Mouse (Mus musculus) limb, embryonic 10.5 days (tissue): ENCODE results near the gene Tph2. TPM values are rescaled to one million over a fixed set of nuclear protein-coding genes. Genes with fewer than 3 reads are reported as not detected.

Source experiments
- DNase-seq: peaks from one replicate; pipeline ENCODE4 v3.0.0-alpha.2; 2017; ENCODE audit warnings: low spot score
- H3K27ac ChIP-seq: fragments of 300-500 bp; sonication (generic); 2 replicates; pipeline ENCODE4 v1.5.1; 2016; ENCODE audit warnings: mild to moderate bottlenecking
- H3K27me3 ChIP-seq: fragments of 300-500 bp; sonication (generic); 2 replicates; pipeline ENCODE4 v1.6.1; 2016; ENCODE audit warnings: low read depth, mild to moderate bottlenecking; ENCODE audit not compliant: poor library complexity, severe bottlenecking
- H3K36me3 ChIP-seq: fragments of 300-500 bp; sonication (generic); 2 replicates; pipeline ENCODE4 v1.6.1; 2016; ENCODE audit warnings: mild to moderate bottlenecking, moderate library complexity
- H3K4me1 ChIP-seq: fragments of 300-500 bp; sonication (generic); 2 replicates; pipeline ENCODE4 v1.6.1; 2016
- H3K4me3 ChIP-seq: fragments of 300-500 bp; sonication (generic); 2 replicates; pipeline ENCODE4 v1.5.1; 2016; ENCODE audit warnings: mild to moderate bottlenecking, moderate library complexity
- H3K9me3 ChIP-seq: fragments of 300-500 bp; sonication (generic); replicated peaks from 2 replicates; pipeline ENCODE4 v1.6.1; 2016; ENCODE audit warnings: mild to moderate bottlenecking
- WGBS: fragments of 180-500 bp; shearing (Covaris S2); methylation state at CpG from one replicate; pipeline ENCODE4 v1.1.7; 2016; 5-methylcytosine and 5-hydroxymethylcytosine counted together
- polyA plus RNA-seq: library from polyadenylated mRNA; unstranded; fragments of >200 nt; fragmentation: Nextera tagmentation; extraction: Ambion mirVana; gene quantifications from 2 replicates; pipeline ENCODE4 v1.2.1, GENCODE M21; 2016

The Tph2 gene
- polyA plus RNA-seq, 1 experiment from 2014 or later, result not detected

DNA sequence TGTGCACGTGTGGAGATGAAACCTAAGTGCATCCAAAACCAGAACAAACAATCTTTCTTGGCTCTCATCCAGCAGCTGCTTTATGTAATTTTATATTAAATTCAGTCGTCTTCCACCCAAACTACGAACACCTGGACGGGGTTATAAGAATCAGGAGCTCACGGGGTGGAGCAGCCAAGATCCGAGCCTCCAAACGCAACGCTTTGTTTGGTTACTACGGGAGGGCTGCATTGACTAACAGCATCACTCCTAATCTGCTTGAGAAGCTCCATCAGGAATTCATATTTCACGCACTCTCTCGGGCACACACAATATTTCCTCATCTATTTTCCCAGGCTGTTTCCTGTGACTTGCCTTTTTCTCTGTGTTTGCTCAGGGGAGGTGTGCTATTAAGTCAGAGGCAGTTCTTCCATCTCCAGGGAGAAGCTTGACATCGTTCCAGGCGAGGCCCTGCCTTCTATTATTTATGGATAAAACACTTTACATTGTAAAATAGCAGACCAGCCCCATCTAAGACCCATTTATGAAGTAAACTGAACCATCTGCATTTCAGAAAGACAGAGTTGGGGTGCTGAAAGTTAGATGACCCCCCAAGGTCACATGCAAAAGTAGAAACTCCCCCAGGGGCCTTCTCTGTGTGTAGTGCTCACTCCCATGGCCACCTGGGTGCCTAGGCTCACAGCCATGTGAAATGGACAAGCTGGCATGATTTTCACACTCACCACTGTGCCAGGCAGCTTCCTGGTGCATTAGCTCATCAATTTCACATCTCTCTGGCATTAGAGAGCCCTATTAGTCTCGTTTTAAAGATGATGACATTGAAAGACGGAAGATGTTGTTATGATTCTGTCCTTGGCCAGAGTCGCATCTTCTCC, 76.9 kb downstream of the Tph2 start:
- no peaks in the 10 kb centered on the region for H3K9me3 ChIP-seq
- H3K4me3 ChIP-seq, result no peak overlapping the region
- H3K27me3 ChIP-seq, result no peaks in the 10 kb centered on the region
- no peaks in the 10 kb centered on the region for H3K36me3 ChIP-seq
- H3K27ac ChIP-seq, result no peak overlapping the region
- no peak for DNase-seq
- H3K4me1 ChIP-seq, result no peaks in the 10 kb centered on the region
- WGBS, result 89% methylated on average over 16 of the region's 16 CpGs

GRCm38 (mm10) chr10:115104175-115104574, 80.6 kb downstream of the Tph2 start:
- Histone ChIP-seq H3K27ac (no peak overlapping the region), H3K4me3 (no peak overlapping the region), H3K9me3 (no peaks in the 10 kb centered on the region), H3K4me1 (no peaks in the 10 kb centered on the region), H3K36me3 (no peaks in the 10 kb centered on the region), H3K27me3 (no peaks in the 10 kb centered on the region)
- DNase-seq, result no peak
- 79% methylated on average over 8 of the region's 8 CpGs for WGBS

- no peaks in the 10 kb centered on the region for H3K9me3 ChIP-seq
- H3K36me3 ChIP-seq, result no peaks in the 10 kb centered on the region
- DNase-seq, result no peak
- WGBS, result 82% methylated on average over 9 of the region's 9 CpGs
- H3K27me3 ChIP-seq, result no peaks in the 10 kb centered on the region
- no peak overlapping the region for H3K27ac ChIP-seq
- no peak overlapping the region for H3K4me3 ChIP-seq
- no peaks in the 10 kb centered on the region for H3K4me1 ChIP-seq
Observed at GRCm38 (mm10) chr10:115099890-115100580, 84.8 kb downstream of the Tph2 start.

DNA sequence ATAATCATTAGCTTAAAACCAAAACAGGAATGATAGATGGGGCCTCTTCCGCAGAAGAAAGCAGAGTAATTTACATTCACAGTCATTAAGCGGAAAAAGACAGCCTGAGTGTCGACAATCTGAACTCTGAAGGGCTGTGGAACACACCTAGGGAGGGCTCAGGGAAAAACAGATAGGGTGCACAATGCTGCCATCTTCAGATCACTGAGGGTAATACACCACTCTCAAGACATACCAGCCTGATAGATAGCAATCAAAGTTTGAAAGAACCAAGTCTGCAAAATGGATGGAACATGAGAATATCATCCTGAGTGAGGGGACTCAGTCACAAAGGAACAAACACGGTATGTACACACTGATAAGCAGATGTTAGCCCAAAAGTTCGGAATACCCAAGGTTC, 87.7 kb downstream of the Tph2 start:
- Histone ChIP-seq H3K4me1 (no peaks in the 10 kb centered on the region), H3K27me3 (no peaks in the 10 kb centered on the region), H3K36me3 (no peaks in the 10 kb centered on the region), H3K4me3 (no peak overlapping the region), H3K9me3 (no peaks in the 10 kb centered on the region), H3K27ac (no peak overlapping the region)
- DNase-seq, result peak; percentile 52
- WGBS, result 16% methylated on average over 5 of the region's 5 CpGs

GRCm38 (mm10) chr10:115096191-115096590, 88.6 kb downstream of the Tph2 start:
- Histone ChIP-seq H3K27ac (no peak overlapping the region), H3K9me3 (no peaks in the 10 kb centered on the region), H3K4me3 (no peak overlapping the region), H3K4me1 (no peaks in the 10 kb centered on the region), H3K27me3 (no peaks in the 10 kb centered on the region), H3K36me3 (no peaks in the 10 kb centered on the region)
- DNase-seq, result no peak
- WGBS, result 89% methylated on average over 1 of the region's 1 CpGs

DNA sequence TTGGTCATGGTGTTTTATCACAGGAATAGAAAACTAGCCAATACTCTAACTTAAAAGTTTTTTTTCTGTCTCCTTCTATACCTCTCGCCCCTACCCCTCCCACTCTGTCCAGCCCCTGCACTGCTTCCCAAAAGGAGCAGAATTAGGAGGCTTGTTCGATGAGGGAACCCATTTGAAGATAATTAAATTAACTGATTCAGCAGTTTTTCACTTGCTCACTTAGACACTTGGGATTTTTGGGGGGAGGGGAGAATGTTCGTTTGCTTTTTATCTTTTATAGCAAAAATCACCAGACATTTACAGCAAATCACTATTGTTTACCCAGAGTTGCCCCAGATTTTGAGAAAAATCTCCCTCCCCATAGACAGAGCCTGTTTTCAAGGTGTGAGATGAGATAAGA, 106.6 kb downstream of the Tph2 start:
- no peak overlapping the region for H3K4me3 ChIP-seq
- no peaks in the 10 kb centered on the region for H3K4me1 ChIP-seq
- H3K9me3 ChIP-seq, result no peaks in the 10 kb centered on the region
- no peak overlapping the region for H3K27ac ChIP-seq
- H3K27me3 ChIP-seq, result no peaks in the 10 kb centered on the region
- 85% methylated on average over 3 of the region's 3 CpGs for WGBS
- H3K36me3 ChIP-seq, result no peaks in the 10 kb centered on the region
- no peak for DNase-seq

- WGBS, result 88% methylated on average over 8 of the region's 8 CpGs
- Histone ChIP-seq H3K36me3 (no peaks in the 10 kb centered on the region), H3K9me3 (no peaks in the 10 kb centered on the region), H3K27ac (no peak overlapping the region), H3K4me1 (no peaks in the 10 kb centered on the region), H3K27me3 (no peaks in the 10 kb centered on the region), H3K4me3 (no peak overlapping the region)
- no peak for DNase-seq
Observed at GRCm38 (mm10) chr10:115069123-115069911, 115.5 kb downstream of the Tph2 start.

GRCm38 (mm10) chr10:115063936-115064335, 120.9 kb downstream of the Tph2 start:
- Histone ChIP-seq H3K27me3 (no peaks in the 10 kb centered on the region), H3K4me3 (no peak overlapping the region), H3K9me3 (no peaks in the 10 kb centered on the region), H3K27ac (no peak overlapping the region), H3K36me3 (no peaks in the 10 kb centered on the region), H3K4me1 (no peaks in the 10 kb centered on the region)
- no peak for DNase-seq
- WGBS, result 87% methylated on average over 7 of the region's 7 CpGs

- 72% methylated on average over 2 of the region's 2 CpGs for WGBS
- no peak for DNase-seq
- no peaks in the 10 kb centered on the region for H3K9me3 ChIP-seq
- H3K27ac ChIP-seq, result no peak overlapping the region
- no peaks in the 10 kb centered on the region for H3K27me3 ChIP-seq
- H3K4me1 ChIP-seq, result no peaks in the 10 kb centered on the region
- no peaks in the 10 kb centered on the region for H3K36me3 ChIP-seq
- no peak overlapping the region for H3K4me3 ChIP-seq
Observed at GRCm38 (mm10) chr10:115061498-115061897, 123.3 kb downstream of the Tph2 start.

- Histone ChIP-seq H3K4me1 (no peaks in the 10 kb centered on the region), H3K27ac (no peak overlapping the region), H3K27me3 (no peaks in the 10 kb centered on the region), H3K9me3 (no peaks in the 10 kb centered on the region), H3K36me3 (no peaks in the 10 kb centered on the region), H3K4me3 (no peak overlapping the region)
- WGBS, result 87% methylated on average over 7 of the region's 7 CpGs
- no peak for DNase-seq
Observed at GRCm38 (mm10) chr10:115060759-115061158, 124.1 kb downstream of the Tph2 start.

- 63% methylated on average over 4 of the region's 4 CpGs for WGBS
- no peak overlapping the region for H3K27ac ChIP-seq
Observed at GRCm38 (mm10) chr10:115051602-115052001, 133.2 kb downstream of the Tph2 start.

DNA sequence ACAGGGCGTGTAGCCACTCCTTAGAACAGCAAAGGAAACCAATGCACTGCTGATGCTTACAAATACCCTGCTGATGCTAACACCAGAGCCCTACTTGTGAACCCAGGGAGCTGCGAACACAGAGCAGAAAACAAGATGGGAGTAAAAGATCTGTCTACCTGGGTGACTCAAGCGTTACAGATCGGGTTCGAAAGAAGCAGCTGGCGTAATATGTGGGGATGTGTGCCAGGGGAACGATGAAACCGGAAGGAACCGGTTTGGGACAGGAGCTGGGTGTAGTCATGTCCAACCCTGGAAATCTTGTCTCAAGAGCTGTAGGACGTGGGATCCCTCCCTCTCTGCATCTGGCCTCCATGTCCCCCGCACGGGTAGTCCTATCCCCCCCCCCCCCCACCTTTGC, 134.1 kb downstream of the Tph2 start:
- no peaks in the 10 kb centered on the region for H3K36me3 ChIP-seq
- no peaks in the 10 kb centered on the region for H3K4me1 ChIP-seq
- no peaks in the 10 kb centered on the region for H3K27me3 ChIP-seq
- H3K27ac ChIP-seq, result no peak overlapping the region
- no peak for DNase-seq
- 91% methylated on average over 10 of the region's 12 CpGs for WGBS
- H3K4me3 ChIP-seq, result no peak overlapping the region
- no peaks in the 10 kb centered on the region for H3K9me3 ChIP-seq

More at GRCm38 (mm10) chr10:115051602-115052001, 133.2 kb downstream of the Tph2 start:
- Histone ChIP-seq H3K9me3 (no peaks in the 10 kb centered on the region), H3K36me3 (no peaks in the 10 kb centered on the region), H3K4me3 (no peak overlapping the region), H3K4me1 (no peaks in the 10 kb centered on the region), H3K27me3 (no peaks in the 10 kb centered on the region)
- no peak for DNase-seq

GRCm38 (mm10) chr10:115050178-115050577, 134.6 kb downstream of the Tph2 start:
- Histone ChIP-seq H3K4me1 (no peaks in the 10 kb centered on the region), H3K27ac (no peak overlapping the region), H3K27me3 (no peaks in the 10 kb centered on the region), H3K9me3 (no peaks in the 10 kb centered on the region), H3K4me3 (no peak overlapping the region), H3K36me3 (no peaks in the 10 kb centered on the region)
- 79% methylated on average over 8 of the region's 8 CpGs for WGBS
- DNase-seq, result no peak
